Mouse (Mus musculus): ENCODE results near the gene Anks1b.

The Anks1b gene

DNA sequence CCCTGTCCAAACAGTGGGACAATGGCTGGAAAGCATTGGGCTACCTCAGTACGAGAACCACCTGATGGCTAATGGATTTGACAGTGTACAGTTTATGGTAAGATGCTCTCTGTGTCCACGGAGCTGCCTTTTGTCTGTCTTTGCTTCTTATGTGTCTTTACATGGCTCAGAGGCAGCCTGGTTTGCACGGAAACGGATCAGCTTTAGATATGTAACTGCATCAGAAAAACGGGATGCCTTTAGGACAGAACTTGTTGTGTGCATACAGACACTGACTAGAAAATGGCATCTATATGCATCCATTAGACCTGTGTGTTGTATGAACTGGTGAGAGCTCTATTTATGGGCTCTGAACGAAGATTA lies 703.8 kb downstream of the Anks1b start:
- CTCF ChIA-PET = interaction anchor here (0.6 kb wide), 1 partner anchor 12 kb away, joined by 3 read pairs; no protein-coding TSS in a partner anchor

- CTCF ChIA-PET = interaction anchor here (0.6 kb wide), 1 partner anchor 12 kb away, joined by 3 read pairs; no protein-coding TSS in a partner anchor
Measured at GRCm38 (mm10) chr10:90577777-90578176, 704.5 kb downstream of the Anks1b start.

DNA sequence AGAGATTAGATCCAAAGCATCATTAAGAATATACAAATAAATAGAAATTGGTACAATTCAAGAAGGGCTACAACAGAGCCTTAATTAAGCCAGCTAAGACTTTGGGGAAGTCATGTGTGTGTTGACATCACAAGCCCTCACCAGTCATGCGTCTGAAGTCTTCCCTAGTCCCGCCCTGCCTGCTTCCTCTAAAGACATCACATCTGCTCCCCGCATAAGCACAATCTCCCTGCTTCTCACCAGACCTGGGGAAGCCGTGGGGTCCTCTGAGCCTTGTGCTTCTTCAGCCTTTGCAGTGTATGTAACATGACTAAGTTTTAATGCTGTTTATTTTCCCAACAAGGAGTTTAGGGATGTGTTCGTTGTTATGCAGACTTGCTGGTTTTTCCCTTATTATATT lies 706.7 kb downstream of the Anks1b start:
- CTCF ChIA-PET = no interaction called here

DNA sequence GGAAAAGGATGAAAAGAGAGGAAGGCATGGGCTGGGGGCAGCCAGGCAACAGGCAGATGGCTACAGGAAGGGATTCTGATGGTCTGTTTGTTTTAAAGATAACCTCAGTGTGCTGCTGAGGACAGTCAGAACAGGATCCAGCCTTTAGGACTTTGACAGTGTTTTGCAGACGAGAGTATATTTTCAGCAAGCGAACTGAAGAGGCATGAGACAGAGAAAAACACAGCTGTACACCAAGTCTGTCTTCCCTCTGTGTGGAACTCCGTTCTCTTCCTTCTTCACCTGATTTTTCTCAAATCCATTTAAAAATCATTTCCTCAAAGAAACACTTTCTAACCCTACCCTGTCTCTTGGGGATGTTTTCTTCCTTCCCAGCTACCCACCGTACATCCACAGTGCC lies 710.7 kb downstream of the Anks1b start:
- CTCF ChIA-PET = no interaction called here

- CTCF ChIA-PET = no interaction called here
Measured at GRCm38 (mm10) chr10:90596142-90596541, 722.8 kb downstream of the Anks1b start.

- CTCF ChIA-PET = no interaction called here
Measured at GRCm38 (mm10) chr10:90596576-90596975, 723.3 kb downstream of the Anks1b start.

GRCm38 (mm10) chr10:90599149-90599548 lies 725.8 kb downstream of the Anks1b start:
- CTCF ChIA-PET = no interaction called here

GRCm38 (mm10) chr10:90599726-90600531 lies 726.6 kb downstream of the Anks1b start:
- CTCF ChIA-PET = no interaction called here

GRCm38 (mm10) chr10:90607586-90607985 lies 734.3 kb downstream of the Anks1b start:
- CTCF ChIA-PET = no interaction called here

DNA sequence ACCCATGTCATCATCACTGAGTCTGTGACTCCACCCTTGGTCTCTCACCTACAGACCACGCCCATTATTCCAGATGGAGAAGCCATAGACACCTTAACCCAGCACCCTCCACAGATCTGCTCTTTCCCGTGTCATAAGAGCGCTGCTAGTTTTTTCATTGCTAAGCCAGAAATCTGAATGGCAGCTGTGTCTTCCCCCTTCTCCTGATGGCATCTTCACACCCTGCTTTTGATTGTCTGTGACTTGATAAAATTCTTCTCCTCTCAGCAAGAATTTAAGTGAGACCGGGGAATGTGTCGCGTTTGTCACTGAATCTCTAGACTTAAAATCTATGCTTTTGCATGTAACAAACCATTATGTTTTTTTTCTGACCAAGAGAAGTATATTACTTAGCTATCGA lies 736.1 kb downstream of the Anks1b start:
- CTCF ChIA-PET = no interaction called here

DNA sequence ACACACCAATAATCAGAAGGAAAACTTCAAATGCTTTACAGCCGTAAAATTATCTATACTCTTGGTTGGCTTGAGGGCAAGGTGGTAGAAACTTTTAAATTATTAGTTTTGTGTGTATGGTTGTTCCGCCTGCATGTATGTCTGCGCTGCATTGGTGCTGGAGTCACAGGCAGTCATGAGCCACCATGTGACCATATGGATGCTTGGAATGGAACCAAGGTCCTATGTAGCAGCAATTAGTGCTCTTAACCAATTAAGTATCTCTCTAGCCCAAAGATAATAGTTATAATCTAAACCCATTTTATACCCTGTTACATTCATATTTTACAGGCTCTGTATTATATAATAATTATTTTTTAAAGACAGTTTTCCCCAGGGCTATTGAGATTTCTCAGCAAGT lies 739.7 kb downstream of the Anks1b start:
- CTCF ChIA-PET = no interaction called here

GRCm38 (mm10) chr10:90615196-90615595 lies 741.9 kb downstream of the Anks1b start:
- CTCF ChIA-PET = no interaction called here

GRCm38 (mm10) chr10:90616622-90617021 lies 743.3 kb downstream of the Anks1b start:
- CTCF ChIA-PET = no interaction called here

DNA sequence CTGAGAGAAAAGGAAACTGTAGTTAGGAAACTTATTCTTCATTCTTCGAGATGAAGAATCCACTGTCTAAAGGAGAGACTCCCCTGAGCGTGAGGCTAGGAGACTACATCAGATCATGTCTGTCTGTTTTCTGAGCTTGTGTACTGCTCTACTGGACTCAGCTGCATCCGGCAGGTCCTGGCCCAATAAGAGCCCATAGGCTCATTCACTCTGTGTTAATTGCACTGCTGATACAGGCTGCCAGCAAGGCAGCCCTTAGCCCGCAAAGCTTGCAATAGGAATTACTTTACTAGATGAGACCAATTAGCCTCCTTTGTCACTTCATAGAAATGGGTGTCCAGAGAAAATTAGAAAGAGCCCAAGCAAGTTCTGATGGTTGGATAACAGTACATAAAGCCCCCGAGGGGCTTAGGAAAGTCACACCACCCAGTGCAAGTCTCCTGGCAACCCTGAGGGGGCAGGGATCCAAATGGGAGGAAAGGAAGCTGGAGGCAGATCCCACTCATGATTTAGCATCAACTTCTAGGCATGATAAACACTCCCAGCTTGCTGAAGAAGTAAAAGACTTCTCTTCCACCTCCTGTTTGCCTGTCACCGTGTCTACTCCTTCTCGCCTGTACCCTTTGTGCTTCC lies 744.5 kb downstream of the Anks1b start:
- CTCF ChIA-PET = no interaction called here

DNA sequence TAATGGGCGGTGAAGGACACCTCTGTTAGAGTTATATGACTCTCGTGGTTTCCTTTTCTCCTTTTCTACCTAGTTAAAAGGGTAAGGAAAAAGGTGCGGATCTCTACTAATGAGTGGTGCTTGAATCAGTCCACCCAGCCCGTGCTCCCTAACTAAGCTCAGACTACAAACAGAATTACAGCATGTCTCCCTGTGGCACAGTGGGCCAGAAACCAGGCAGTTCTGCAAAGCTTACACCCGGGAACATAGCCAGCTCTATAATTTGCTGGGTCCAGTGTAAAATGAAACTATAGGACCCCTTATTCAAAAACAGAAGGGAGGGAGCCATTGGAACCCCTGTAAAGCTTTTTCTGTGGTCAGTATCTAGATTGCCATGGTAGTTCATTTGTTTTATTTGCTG lies 754.2 kb downstream of the Anks1b start:
- CTCF ChIA-PET = no interaction called here

DNA sequence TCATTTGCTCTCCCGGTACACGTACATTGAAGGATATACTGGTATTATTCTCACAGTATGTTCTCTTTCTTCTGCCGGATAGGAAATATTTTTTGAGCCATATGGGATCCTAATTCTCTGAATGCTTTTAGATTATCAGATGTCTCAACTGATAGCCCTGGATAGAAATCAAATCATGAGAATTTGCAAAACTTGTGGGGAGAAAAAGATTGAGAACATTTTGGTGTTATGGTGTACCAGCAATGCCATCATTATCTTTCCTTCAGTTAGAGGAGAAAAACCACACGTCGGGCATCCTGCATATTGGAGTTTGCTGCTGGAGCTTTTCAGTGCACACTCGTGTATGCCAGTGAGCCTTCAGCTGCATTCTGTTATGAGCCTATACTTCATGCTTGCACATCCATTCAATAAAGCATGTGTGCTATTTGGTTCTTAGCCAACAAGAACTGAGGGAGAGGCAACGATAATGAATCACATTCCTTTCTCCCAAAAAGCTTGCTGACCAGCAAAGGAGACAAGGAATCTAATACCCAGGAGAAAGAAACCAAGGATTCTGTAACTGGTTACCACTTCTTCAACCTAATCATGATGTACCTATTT lies 756.9 kb downstream of the Anks1b start:
- CTCF ChIA-PET = no interaction called here

DNA sequence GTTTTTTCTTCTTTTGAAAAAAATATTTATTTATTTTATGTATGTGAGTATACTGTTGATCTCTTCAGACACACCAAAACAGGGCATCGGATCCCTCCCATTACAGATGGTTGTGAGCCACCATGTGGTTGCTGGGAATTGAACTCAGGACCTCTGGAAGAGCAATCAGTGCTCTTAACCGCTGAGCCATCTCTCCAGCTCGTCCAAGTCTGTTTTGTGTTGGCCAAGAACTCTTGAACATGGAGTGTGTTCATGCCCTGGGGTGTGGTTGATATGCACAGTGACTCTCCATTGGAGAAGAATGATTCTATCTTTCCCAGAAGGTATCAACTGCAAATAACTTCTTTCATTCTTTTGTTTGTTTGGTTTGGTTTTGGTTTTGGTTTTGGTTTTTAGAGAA lies 757.5 kb downstream of the Anks1b start:
- CTCF ChIA-PET = interaction anchor here (0.5 kb wide), 1 partner anchor 1100 kb away, joined by 13 read pairs; no protein-coding TSS in a partner anchor

- CTCF ChIA-PET = no interaction called here
Measured at GRCm38 (mm10) chr10:90637352-90637751, 764.0 kb downstream of the Anks1b start.

DNA sequence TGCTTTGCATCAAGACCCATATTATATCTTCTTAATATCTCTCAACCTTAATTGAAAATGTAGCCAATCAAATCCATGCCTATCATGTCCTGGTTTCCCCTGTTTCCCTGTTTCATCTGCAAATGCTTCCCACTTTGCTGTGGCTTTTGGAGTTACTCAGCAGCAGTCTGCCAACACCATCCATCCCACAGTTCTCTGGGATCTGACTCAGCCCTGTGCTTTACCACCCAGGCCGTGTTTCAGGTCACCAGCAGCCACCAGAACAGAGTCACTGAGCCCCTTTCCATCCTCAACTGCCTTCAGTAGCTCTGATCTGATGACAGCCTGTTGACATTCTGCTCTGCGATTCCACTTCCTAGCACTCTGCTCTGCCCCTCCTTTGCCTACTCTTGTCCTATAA lies 776.4 kb downstream of the Anks1b start:
- CTCF ChIA-PET = no interaction called here

- CTCF ChIA-PET = no interaction called here
Measured at GRCm38 (mm10) chr10:90657416-90658120, 784.3 kb downstream of the Anks1b start.

DNA sequence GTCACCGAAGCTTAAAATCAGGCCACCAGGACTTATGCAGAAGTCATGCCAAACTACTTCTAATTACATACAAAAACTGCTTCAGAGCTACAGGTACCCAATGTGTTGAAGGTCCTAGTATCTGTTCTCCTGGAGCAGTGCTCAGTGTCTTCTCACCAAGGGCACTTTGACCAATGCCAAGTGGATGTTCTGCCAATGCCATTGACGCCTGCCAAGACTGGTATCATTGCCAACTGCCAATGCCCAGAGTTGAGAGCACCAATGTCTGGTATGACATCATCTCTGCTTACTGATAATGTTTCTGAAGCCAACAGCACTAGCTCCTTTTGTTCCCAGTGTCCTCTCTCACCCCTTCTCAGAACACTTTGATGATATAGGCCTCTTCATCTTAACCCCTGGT lies 793.4 kb downstream of the Anks1b start:
- CTCF ChIA-PET = no interaction called here

DNA sequence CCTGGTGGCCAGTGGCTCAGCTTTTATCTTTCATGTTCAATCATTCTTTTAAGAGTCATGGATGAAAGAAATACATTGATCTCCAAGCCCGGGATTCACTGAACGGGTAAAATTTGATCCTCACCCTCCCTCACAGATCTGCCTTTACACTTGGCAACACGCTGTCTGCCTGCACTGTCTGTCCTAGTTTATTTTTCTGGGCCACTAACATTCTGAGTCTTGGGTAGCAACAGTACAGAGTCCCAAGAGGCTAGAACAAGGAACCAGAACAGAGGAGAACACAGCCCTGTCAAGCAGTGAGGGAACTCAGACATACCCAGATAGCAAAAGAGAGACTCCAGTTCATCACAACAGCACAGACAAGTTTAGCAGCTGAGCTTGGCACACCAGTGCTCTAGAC lies 797.0 kb downstream of the Anks1b start:
- CTCF ChIA-PET = no interaction called here

GRCm38 (mm10) chr10:90672135-90672534 lies 798.8 kb downstream of the Anks1b start:
- CTCF ChIA-PET = no interaction called here

Measured in spleen, embryonic (tissue).